Mouse (Mus musculus): ENCODE data around the gene BC049352. TPM values are rescaled to one million over a fixed set of nuclear protein-coding genes. Genes with fewer than 3 reads are reported as not detected.
A peak's percentile ranks its signal among the peaks of the same experiment; 100 is the strongest.

The BC049352 gene
- polyA plus RNA-seq, 1 experiment, result not detected

GRCm38 (mm10) chr9:45268597-45269325 is 87.0 kb downstream of the BC049352 start, which contains the start of gene Il10ra:
Il10ra (minus strand) TSS chr9:45269149.
- no peak within 1 kb of the TSS for H3K27ac ChIP-seq (ENCODE audit: insufficient read depth, low read depth, low read length)
- no peak for TF ChIP-seq POLR2A (IDR thresholded peaks at IDR 0.05; ENCODE audit: insufficient read depth, low read depth, low read length)
- no peak for TF ChIP-seq CTCF (IDR thresholded peaks at IDR 0.05; ENCODE audit: insufficient read depth, low read depth, low read length)
- H3K4me3 ChIP-seq (ENCODE audit: insufficient read depth, low read depth, low read length), result peak within 1 kb of the TSS; percentile 42
- WGBS, result 6% methylated on average over 36 of the region's 36 CpGs
- H3K4me1 ChIP-seq (ENCODE audit: control insufficient read depth, insufficient read depth, low read length), result peaks cover 7% of the 10 kb centered on the region

- peaks cover 7% of the 10 kb centered on the region for H3K4me1 ChIP-seq (ENCODE audit: control insufficient read depth, insufficient read depth, low read length)
- 58% methylated on average over 5 of the region's 5 CpGs for WGBS
- no peak overlapping the region for H3K4me3 ChIP-seq (ENCODE audit: insufficient read depth, low read depth, low read length)
- H3K27ac ChIP-seq (ENCODE audit: insufficient read depth, low read depth, low read length), result no peak overlapping the region
- no peak for TF ChIP-seq POLR2A (IDR thresholded peaks at IDR 0.05; ENCODE audit: insufficient read depth, low read depth, low read length)
- no peak for TF ChIP-seq CTCF (IDR thresholded peaks at IDR 0.05; ENCODE audit: insufficient read depth, low read depth, low read length)
These were observed 90.4 kb downstream of the BC049352 start for GRCm38 (mm10) chr9:45272213-45272612.

- TF ChIP-seq CTCF (IDR thresholded peaks at IDR 0.05; ENCODE audit: insufficient read depth, low read depth, low read length), result no peak
- no peak for TF ChIP-seq POLR2A (IDR thresholded peaks at IDR 0.05; ENCODE audit: insufficient read depth, low read depth, low read length)
- H3K27ac ChIP-seq (ENCODE audit: insufficient read depth, low read depth, low read length), result no peak overlapping the region
- no peak overlapping the region for H3K4me3 ChIP-seq (ENCODE audit: insufficient read depth, low read depth, low read length)
- no peaks in the 10 kb centered on the region for H3K4me1 ChIP-seq (ENCODE audit: control insufficient read depth, insufficient read depth, low read length)
- 86% methylated on average over 4 of the region's 4 CpGs for WGBS
These were observed 92.4 kb downstream of the BC049352 start for GRCm38 (mm10) chr9:45274218-45274617.

GRCm38 (mm10) chr9:45274635-45275034 is 92.8 kb downstream of the BC049352 start:
- Histone ChIP-seq H3K4me3 (ENCODE audit: insufficient read depth, low read depth, low read length) (no peak overlapping the region), H3K27ac (ENCODE audit: insufficient read depth, low read depth, low read length) (no peak overlapping the region), H3K4me1 (ENCODE audit: control insufficient read depth, insufficient read depth, low read length) (no peaks in the 10 kb centered on the region)
- no peak for TF ChIP-seq CTCF (IDR thresholded peaks at IDR 0.05; ENCODE audit: insufficient read depth, low read depth, low read length)
- no peak for TF ChIP-seq POLR2A (IDR thresholded peaks at IDR 0.05; ENCODE audit: insufficient read depth, low read depth, low read length)
- WGBS, result 94% methylated on average over 2 of the region's 2 CpGs

GRCm38 (mm10) chr9:45280059-45280458 is 98.3 kb downstream of the BC049352 start:
- WGBS, result 89% methylated on average over 3 of the region's 3 CpGs
- Histone ChIP-seq H3K27ac (ENCODE audit: insufficient read depth, low read depth, low read length) (no peak overlapping the region), H3K4me3 (ENCODE audit: insufficient read depth, low read depth, low read length) (no peak overlapping the region), H3K4me1 (ENCODE audit: control insufficient read depth, insufficient read depth, low read length) (no peaks in the 10 kb centered on the region)
- TF ChIP-seq POLR2A (IDR thresholded peaks at IDR 0.05; ENCODE audit: insufficient read depth, low read depth, low read length), result no peak
- TF ChIP-seq CTCF (IDR thresholded peaks at IDR 0.05; ENCODE audit: insufficient read depth, low read depth, low read length), result no peak

GRCm38 (mm10) chr9:45280891-45281290 is 99.1 kb downstream of the BC049352 start:
- H3K4me3 ChIP-seq (ENCODE audit: insufficient read depth, low read depth, low read length), result no peak overlapping the region
- 79% methylated on average over 3 of the region's 3 CpGs for WGBS
- TF ChIP-seq POLR2A (IDR thresholded peaks at IDR 0.05; ENCODE audit: insufficient read depth, low read depth, low read length), result no peak
- TF ChIP-seq CTCF (IDR thresholded peaks at IDR 0.05; ENCODE audit: insufficient read depth, low read depth, low read length), result no peak
- no peaks in the 10 kb centered on the region for H3K4me1 ChIP-seq (ENCODE audit: control insufficient read depth, insufficient read depth, low read length)
- no peak overlapping the region for H3K27ac ChIP-seq (ENCODE audit: insufficient read depth, low read depth, low read length)

GRCm38 (mm10) chr9:45282466-45282865 is 100.7 kb downstream of the BC049352 start:
- TF ChIP-seq CTCF (IDR thresholded peaks at IDR 0.05; ENCODE audit: insufficient read depth, low read depth, low read length) (no peak), POLR2A (IDR thresholded peaks at IDR 0.05; ENCODE audit: insufficient read depth, low read depth, low read length) (no peak)
- H3K4me1 ChIP-seq (ENCODE audit: control insufficient read depth, insufficient read depth, low read length), result no peaks in the 10 kb centered on the region
- no peak overlapping the region for H3K27ac ChIP-seq (ENCODE audit: insufficient read depth, low read depth, low read length)
- 82% methylated on average over 5 of the region's 5 CpGs for WGBS
- H3K4me3 ChIP-seq (ENCODE audit: insufficient read depth, low read depth, low read length), result no peak overlapping the region

GRCm38 (mm10) chr9:45291481-45292168 is 109.8 kb downstream of the BC049352 start:
- WGBS, result 74% methylated on average over 11 of the region's 11 CpGs

More at GRCm38 (mm10) chr9:45291481-45292168, 109.8 kb downstream of the BC049352 start:
- no peak for TF ChIP-seq POLR2A (IDR thresholded peaks at IDR 0.05; ENCODE audit: insufficient read depth, low read depth, low read length)
- no peak for TF ChIP-seq CTCF (IDR thresholded peaks at IDR 0.05; ENCODE audit: insufficient read depth, low read depth, low read length)
- H3K27ac ChIP-seq (ENCODE audit: insufficient read depth, low read depth, low read length), result no peak overlapping the region
- peaks cover 2% of the 10 kb centered on the region; the same call in 1 of the 2 replicates for H3K4me1 ChIP-seq (ENCODE audit: control insufficient read depth, insufficient read depth, low read length)
- no peak overlapping the region for H3K4me3 ChIP-seq (ENCODE audit: insufficient read depth, low read depth, low read length)

All from olfactory bulb, adult 2 months (tissue).